Mouse (Mus musculus) brown adipose tissue, adult 24 weeks (tissue): ENCODE data around the gene Plin3. TPM values are rescaled to one million over a fixed set of nuclear protein-coding genes. Genes with fewer than 3 reads are reported as not detected.
A peak's percentile ranks its signal among the peaks of the same experiment; 100 is the strongest.
"Not testable (repeated sequence)": the region's sequence is repeated elsewhere in the genome, so short reads cannot be mapped to it uniquely, and the experiment has no call there.

ENCODE experiments used
- H3K27ac ChIP-seq: fragments of 200-500 bp; replicated peaks from 2 replicates; pipeline ENCODE4 v1.5.1; 2012; ENCODE audit warnings: low read depth, mild to moderate bottlenecking, low read length
- H3K4me1 ChIP-seq: fragments of 200-500 bp; 2 replicates; pipeline ENCODE4 v1.6.1; 2012; ENCODE audit warnings: low read length, mixed read lengths; ENCODE audit not compliant: control insufficient read depth, insufficient read depth, insufficient read length
- H3K4me3 ChIP-seq: fragments of 200-500 bp; 2 replicates; pipeline ENCODE4 v1.5.1; 2012; ENCODE audit warnings: low read depth, mild to moderate bottlenecking, low read length, moderate library complexity; ENCODE audit not compliant: insufficient read depth
- polyA plus RNA-seq: library from polyadenylated mRNA; stranded (reverse); fragments of >200 nt; gene quantifications from 2 replicates; pipeline ENCODE4 v1.2.4, GENCODE M21; 2012; ENCODE audit not compliant: missing spikeins, insufficient read depth, insufficient read length

Plin3 gene
- polyA plus RNA-seq, 1 experiment = 62.9 TPM

DNA sequence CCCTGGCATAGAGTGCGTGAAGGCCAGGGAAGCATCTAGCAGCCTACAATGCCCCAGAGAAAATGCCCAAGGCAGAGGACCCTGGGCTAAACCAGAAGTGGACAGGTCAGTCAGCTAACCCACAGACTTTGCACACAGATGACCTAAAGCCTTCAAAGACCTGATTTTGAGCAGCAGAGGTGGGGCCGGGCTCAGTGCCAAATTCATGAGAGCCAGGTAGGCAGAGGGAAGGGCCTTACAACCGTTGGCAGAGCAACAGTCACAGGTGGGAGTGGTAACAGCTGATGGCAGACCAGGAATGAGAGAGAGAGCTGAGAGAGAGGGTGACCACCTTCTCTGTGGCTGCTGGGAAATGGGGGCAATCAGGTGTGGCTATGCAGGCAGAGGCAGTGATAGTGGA, 20.0 kb downstream of the Plin3 start:
- Histone ChIP-seq H3K4me3 (no peak overlapping the region), H3K27ac (0 out of 2 replicates have a peak overlapping the region, but pooled peaks have one; percentile 9), H3K4me1 (peaks cover 5% of the 10 kb centered on the region)

DNA sequence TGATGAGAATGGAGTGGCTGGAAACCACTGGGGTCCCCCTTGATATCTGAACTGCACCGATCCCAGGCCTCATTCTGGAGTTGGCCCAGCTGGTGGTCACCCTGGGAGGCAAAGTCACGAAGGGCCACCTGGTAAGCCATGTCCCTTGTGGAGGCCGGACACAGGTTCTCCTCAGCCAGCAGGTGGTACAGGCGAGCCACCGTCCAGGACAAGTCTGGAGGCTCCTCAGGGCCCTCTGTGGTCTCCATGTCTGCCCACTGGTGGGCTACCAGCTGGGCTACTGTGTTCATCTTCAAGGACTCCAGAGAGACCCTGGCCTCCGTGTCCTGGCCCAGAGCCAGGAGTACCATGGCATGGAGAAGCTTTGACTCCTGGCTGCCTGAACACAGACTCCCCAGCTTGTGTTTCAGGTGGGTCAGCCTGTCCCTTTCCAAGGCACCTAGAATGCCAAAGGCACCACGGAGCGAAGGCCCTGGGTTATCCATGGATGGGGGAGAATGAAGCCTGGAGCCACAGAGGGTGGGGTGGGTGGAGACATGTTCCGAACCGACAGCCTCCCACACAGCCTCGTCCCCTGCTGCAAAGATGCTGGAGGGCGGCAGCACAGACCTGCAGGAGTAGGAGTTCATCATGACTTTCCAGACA, 20.9 kb downstream of the Plin3 start:
- Histone ChIP-seq H3K27ac (no peak overlapping the region), H3K4me1 (peaks cover 5% of the 10 kb centered on the region), H3K4me3 (no peak overlapping the region)

- Histone ChIP-seq H3K4me3 (no peak overlapping the region), H3K4me1 (peaks cover 7% of the 10 kb centered on the region), H3K27ac (peak overlapping the region; percentile 94)
Observed at GRCm38 (mm10) chr17:56269741-56270140, 22.9 kb downstream of the Plin3 start.

- peak overlapping the region; percentile 94 for H3K27ac ChIP-seq
- H3K4me3 ChIP-seq = peak overlapping the region; percentile 61
- peaks cover 8% of the 10 kb centered on the region for H3K4me1 ChIP-seq
Observed at GRCm38 (mm10) chr17:56269153-56269630, 23.5 kb downstream of the Plin3 start.

- H3K4me3 ChIP-seq = no peak overlapping the region
- H3K4me1 ChIP-seq = peaks cover 3% of the 10 kb centered on the region; the same call in 1 of the 2 replicates
- H3K27ac ChIP-seq = peak overlapping the region; percentile 37
Observed at GRCm38 (mm10) chr17:56266271-56266670, 26.4 kb downstream of the Plin3 start.

DNA sequence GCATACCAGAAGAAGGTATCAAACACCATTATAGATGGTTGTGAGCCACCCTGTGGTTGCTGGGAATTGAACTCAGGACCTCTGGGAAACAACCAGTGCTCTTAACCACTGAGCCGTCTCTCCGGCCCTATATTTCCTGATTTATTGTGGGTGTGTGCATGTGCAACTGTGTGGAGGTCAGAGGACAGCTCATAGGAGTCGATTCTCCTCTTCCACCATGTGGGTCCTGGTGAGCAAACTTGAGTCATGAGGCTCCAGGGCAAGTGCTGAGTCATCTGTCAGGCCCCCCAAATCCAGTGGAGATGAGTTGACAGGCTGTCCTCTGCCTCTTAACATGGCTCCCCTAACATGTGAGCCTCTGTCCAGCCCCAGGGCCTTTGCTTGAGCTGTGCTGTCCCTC, 26.8 kb downstream of the Plin3 start:
- peaks cover 3% of the 10 kb centered on the region; the same call in 1 of the 2 replicates for H3K4me1 ChIP-seq
- H3K4me3 ChIP-seq = no peak overlapping the region
- peak overlapping the region; percentile 37; the same call in 1 of the 2 replicates for H3K27ac ChIP-seq

- peaks cover 3% of the 10 kb centered on the region; the same call in 1 of the 2 replicates for H3K4me1 ChIP-seq
- no peak overlapping the region for H3K4me3 ChIP-seq
- H3K27ac ChIP-seq = peak overlapping the region; percentile 73
Observed at GRCm38 (mm10) chr17:56265011-56265410, 27.7 kb downstream of the Plin3 start.

DNA sequence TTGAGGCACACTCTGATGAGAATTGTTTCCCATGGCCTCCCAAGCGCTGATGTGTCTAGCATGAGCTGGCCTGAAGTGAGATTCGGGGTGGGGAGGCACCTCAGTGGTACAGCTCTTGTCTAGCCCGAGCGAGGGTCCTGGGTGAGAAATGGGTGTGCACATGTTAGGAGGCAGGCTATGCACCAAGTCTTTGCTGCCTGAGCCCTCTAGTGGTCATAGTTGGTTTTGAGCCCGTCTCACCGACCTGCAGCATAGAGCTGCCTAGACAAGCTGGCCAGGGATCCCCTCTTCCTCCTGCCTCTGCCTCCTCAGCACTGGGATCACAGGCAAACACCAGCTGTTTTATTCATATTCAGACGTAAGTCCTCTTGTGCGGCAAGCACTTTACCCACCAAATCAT, 28.7 kb downstream of the Plin3 start:
- no peak overlapping the region for H3K27ac ChIP-seq
- H3K4me1 ChIP-seq = peaks cover 8% of the 10 kb centered on the region; the same call in 1 of the 2 replicates
- no peak overlapping the region for H3K4me3 ChIP-seq

DNA sequence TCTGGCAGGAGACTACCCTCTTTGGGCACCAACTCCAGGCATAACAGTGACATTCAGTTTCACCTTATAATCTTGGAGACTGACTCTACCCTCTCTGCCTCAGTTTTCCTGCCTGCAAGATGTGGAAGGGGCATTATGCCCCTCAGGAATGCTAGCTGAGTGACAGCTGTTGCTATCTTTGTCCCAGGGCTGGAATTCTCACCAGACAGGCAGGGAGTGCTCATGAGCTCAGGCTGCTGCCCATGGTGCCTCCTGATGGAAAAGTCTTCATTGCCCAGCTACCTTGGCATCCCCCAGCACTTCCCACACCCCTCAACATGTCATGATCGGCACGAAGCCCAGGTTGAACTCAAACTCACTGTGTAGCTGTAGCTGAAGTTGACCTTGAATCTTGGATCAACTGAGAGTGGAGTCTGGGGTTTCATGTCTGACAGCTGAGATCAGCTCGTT, 30.0 kb downstream of the Plin3 start:
- H3K27ac ChIP-seq = no peak overlapping the region
- H3K4me1 ChIP-seq = peaks cover 16% of the 10 kb centered on the region; the same call in 1 of the 2 replicates
- H3K4me3 ChIP-seq = no peak overlapping the region

GRCm38 (mm10) chr17:56261166-56261565, 31.5 kb downstream of the Plin3 start:
- no peak overlapping the region for H3K27ac ChIP-seq
- peaks cover 16% of the 10 kb centered on the region; the same call in 1 of the 2 replicates for H3K4me1 ChIP-seq
- no peak overlapping the region for H3K4me3 ChIP-seq

DNA sequence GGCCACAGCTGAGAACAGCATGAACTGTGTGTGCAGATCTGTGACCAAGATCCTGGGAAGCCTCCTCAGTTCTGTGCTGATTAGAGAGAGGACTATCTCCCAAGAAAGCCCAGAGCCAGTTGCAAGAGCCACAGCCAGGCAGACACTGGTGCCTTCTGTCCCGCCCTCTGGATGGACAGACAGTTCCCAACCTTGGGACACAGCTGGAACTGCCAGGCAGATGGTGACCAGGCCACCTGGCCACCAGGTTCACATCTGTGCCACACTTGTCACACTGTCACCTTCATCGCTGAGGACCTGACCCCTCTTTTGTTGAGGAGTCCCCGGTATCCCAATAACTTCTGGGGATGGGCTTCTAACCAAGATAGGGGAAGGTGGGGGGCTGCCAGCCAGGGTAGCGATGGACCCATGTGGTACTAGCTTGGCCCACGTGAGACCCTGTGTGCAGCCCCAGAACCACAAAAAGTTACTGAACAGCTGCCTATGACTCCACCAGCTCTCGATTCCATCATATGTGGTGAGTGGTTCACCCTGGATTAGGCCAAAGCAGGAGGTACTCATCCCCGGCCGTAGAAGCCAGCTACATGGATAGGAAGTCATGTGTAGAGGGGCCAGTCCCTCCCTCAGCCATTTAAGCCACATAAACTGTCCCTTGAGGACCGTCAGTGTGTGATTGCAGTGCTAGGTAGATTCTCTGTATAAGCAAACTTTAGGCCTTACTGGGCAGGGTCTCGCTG, 33.2 kb downstream of the Plin3 start:
- Histone ChIP-seq H3K4me3 (no peak overlapping the region), H3K4me1 (peaks cover 13% of the 10 kb centered on the region; the same call in 1 of the 2 replicates), H3K27ac (no peak overlapping the region)

- H3K4me3 ChIP-seq, H3K27ac ChIP-seq: not testable (repeated sequence)
- peaks cover 13% of the 10 kb centered on the region; the same call in 1 of the 2 replicates for H3K4me1 ChIP-seq
Observed at GRCm38 (mm10) chr17:56258812-56259211, 33.9 kb downstream of the Plin3 start.

- not testable (repeated sequence) for H3K4me3 ChIP-seq, H3K27ac ChIP-seq
- peaks cover 13% of the 10 kb centered on the region; the same call in 1 of the 2 replicates for H3K4me1 ChIP-seq
Observed at GRCm38 (mm10) chr17:56258269-56258668, 34.4 kb downstream of the Plin3 start.

DNA sequence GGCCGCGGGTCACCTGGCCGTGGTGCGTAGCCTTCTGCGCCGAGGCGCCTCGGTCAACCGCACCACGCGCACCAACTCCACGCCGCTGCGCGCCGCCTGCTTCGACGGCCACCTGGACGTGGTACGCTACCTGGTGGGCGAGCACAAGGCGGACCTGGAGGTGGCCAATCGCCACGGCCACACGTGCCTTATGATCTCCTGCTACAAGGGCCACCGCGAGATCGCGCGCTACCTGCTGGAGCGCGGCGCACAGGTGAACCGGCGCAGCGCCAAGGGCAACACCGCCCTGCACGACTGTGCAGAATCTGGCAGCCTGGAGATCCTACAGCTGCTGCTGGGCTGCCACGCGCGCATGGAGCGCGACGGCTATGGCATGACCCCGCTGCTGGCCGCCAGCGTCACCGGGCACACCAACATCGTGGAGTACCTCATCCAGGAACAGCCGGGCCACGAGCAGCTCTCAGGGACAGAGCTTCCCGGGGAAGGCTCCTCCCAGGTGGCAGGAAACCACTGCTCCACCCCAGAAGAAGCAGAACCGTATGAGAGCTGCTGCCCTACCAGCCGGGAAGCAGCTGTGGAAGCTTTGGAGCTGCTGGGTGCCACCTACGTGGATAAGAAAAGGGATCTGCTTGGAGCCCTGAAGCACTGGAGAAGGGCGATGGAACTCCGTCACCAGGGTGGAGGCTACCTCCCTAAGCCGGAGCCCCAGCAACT, 35.3 kb downstream of the Plin3 start:
- Histone ChIP-seq H3K4me3 (peak overlapping the region; percentile 61), H3K4me1 (peaks cover 13% of the 10 kb centered on the region; the same call in 1 of the 2 replicates), H3K27ac (no peak overlapping the region)
